Mouse (Mus musculus) adrenal gland, adult 8-10 months (tissue): ENCODE measurements at regions not wholly inside any gene's neighbourhood (a gene's known extent, or its start where the extent isn't known, plus 50 kb on each side); places are given as distances from the start of the nearest gene placed in this dataset.

Experiments used
- DNase-seq: peaks from one replicate; pipeline ENCODE4 v3.0.0; 2022

DNA sequence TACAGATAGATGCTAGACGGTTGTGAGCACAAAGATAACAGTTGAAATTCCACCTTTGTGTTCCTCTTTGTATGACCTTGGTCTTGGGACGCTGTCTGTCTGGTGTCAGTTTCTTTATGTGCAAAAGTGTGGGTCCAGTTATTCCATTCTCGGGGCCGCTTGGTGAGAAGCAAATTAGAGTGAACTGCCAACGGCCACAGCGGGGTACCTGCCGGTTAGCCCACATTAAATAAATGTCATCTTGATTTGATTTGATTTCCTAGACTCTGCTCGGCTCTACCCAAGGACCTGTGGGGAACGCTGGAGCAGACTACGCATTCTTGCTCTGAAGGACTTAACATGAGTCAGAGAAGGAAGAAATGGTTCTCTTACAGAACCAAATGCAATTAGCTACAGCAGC is 155.0 kb upstream of the Igsf21 start:
- DNase-seq: no peak

- DNase-seq: no peak
Observed at GRCm38 (mm10) chr4:140396548-140396947, 150.0 kb upstream of the Igsf21 start.

GRCm38 (mm10) chr4:140392290-140392689 is 145.7 kb upstream of the Igsf21 start:
- no peak for DNase-seq

- DNase-seq: no peak
Observed at GRCm38 (mm10) chr4:140390684-140391234, 144.2 kb upstream of the Igsf21 start.

DNA sequence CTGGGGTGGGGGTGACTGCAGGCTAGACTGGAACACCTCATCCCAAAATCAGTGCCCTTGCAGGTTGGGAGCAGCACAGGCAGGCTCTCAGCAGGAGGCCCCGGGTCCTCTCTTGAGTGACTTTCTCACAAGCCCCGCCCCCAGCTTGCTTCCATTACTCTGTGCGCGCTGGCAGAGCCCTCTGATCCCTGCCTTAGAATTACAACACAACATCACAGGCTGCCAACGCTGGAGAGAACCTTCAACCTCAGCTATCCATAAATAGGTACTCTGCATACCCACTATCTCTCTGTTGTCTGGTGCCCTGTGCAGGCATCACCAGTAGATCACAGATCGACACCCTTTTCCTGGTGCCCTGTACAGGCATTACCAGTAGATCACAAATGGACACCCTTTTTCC is 139.1 kb upstream of the Igsf21 start:
- DNase-seq: no peak

DNA sequence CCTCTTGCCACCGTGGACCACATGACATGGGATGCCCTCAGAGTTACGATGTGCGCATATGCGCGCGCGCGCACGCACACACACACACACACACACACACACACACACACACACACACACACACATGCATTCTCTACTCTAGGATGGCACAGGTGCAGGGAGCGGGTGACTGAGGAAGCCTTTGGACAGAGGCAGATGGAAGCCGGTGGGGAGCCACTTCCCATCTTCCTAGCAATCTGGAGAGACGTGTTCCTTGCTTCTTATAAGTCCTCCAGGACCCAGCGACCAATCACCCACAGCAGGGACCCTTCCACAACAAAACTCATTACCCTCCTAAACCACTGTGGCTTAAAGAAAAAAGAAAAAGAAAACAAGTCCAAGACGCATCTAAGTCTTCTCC is 138.6 kb upstream of the Igsf21 start:
- DNase-seq: no peak

DNA sequence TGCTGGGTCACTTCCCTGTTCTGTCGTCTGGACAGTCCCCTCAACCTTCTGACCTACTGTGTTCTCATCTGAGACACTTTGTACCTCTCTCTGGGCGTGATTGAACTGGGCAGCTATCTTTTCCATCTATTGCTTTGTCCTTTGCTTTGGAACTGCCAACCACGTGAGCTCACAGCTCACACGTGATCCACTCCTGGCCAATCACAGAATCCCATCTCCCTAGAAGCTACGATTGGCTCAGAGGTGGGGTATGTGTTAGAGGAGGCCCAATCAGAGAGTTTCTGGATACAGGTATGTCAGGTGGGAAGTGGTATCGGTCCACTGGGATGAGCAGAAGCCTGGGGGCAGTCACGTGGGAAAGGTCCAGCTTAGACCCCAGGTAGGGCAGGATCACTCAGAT is 137.0 kb upstream of the Igsf21 start:
- DNase-seq: no peak

DNA sequence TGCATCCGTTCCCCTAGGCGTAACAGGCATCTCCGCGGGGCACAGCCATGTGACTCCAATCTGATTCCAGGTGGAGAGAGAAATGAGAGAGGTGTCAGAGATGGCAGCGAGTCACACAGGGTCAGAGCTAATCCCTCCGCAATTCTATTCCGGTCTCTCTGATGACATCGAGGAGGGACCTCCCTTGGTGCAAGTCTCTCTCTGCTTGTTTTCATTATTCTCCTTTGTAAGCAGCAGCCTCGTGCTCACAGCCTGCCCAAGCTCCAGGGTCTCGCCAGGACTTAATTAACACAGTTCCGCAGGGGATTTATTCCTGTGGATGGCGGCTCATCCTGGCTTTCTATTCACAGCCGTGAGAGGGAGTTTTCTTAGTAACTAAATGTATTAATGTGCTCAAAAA is 134.1 kb upstream of the Igsf21 start:
- no peak for DNase-seq

DNA sequence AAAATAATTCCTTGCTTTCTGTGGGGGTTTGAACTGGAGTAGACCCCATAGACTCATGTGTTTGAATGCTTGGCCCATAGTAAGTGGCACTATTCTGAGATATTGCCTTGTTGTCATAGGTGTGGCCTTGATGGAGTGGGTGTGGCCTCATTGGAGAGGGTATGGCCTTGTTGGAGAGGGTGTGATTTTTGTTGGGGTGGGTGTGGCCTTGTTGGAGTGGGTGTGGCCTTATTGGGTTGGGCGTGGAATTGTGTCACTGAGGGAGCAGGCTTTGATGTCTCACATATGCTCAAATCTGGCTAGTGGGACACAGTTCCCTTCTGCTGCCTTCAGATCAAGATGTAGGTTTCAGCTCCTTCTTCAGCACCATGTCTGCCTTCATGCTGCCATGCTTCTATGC is 131.4 kb upstream of the Igsf21 start:
- DNase-seq: no peak

- DNase-seq: no peak
Observed at GRCm38 (mm10) chr4:140372586-140373325, 126.2 kb upstream of the Igsf21 start.

DNA sequence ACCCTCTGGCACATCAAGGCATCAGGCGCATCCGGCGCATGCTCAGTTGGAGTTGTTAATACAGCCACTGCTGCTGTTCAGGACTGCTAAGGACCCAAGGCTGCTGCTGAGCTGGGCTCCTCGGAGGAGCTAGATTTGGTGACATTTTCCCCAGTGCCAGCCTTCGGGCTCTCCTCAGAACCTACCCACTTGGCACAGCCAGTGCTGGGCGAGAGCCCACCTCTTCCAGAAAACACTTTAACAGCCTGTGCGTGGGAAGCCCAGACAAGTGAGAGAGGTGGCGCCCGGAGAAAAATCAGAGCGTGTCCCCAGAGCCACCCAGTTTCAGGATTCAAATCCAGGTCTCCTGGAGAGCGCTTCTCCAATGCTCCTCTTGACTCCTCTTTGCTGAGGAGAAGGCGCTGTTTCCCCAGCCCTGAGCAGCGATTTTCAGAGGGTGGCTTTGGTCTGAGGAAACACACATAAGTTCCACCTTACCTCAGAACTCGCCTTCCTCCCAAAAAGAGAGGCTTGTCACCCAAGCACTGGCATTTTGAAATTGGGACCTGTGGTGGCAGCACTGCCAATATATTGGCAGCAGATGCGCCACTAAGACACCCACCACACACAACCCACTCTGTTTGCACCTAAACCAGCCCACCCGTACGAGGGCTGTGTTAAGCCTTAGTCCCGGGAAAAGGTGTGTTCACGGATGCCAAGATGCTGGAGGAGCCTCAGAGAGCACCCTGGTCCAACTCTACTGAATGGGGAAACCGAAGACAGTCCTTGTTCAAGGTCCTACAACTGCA is 125.0 kb upstream of the Igsf21 start:
- no peak for DNase-seq

DNA sequence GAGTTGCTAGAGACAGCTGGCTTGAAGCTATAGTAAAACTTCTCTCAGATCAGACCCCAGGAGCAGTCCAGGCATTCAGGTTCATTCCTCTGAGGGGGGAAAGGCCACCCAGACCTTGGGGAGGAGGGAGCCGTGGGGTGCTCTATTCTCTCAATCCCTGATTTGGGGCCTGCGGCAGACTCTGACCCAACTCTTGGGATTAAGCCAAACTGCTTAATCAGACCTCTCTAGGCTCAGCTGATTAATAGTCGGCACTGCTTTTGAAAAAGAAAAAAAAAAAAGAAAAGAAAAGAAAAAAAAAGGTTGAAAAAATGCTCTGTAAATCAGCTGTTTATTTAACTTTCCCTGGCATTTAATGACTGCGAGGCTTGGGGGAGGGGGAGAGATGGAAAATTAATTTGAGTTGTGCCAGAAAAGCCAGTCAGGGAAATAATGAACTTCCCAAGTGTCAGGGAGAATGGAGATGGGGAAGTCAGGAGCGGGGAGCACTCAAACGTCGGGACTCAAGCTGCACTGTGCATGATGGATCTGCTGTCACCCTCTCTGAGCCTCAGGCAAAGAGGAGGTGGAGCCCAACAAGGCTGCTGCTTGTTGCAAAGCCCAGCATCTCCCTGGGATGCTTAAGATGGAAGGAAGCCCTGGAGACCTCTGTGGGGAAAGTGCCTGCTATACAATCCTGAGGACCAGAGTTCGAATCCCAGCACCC is 120.5 kb upstream of the Igsf21 start:
- DNase-seq: no peak

DNA sequence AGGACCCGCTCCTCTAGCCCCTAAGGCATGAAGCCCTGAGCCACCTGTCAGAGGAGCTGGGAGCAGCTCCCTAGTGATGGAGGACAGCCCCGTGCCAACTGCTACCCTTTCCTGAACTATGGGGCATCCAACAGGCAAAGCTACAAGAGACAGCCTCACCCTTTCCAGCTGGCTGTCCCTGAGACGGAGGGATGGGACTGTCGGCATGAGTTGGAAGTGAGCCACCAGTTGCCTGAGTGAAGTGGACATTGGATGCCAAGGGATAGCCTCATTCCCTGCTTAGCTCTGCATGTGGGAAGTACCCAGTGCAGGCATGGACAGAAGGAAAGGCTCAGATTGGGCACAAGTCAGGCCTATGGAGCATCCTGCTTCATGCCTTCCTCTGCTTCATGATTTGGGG is 112.3 kb upstream of the Igsf21 start:
- DNase-seq: no peak

DNA sequence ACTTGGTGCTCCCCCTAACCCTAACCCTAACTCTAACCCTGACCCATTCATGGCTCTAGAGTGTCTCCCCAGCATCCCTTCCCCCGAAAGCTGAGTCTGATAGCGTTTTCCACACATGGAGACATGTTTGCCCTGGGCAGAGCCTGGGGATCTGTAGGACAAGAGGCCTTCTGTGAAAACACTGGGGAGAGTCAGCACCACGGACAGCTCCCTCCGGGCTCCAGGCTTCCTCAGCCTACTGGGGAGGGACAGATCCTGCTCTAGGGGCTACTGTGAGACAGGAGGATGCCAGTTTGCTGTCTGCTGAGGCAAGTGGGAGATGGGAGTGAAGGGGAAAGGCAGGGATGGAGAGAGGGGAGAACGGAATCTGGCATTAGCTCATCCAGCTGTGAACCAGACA is 111.5 kb upstream of the Igsf21 start:
- DNase-seq: peak; percentile 53

DNA sequence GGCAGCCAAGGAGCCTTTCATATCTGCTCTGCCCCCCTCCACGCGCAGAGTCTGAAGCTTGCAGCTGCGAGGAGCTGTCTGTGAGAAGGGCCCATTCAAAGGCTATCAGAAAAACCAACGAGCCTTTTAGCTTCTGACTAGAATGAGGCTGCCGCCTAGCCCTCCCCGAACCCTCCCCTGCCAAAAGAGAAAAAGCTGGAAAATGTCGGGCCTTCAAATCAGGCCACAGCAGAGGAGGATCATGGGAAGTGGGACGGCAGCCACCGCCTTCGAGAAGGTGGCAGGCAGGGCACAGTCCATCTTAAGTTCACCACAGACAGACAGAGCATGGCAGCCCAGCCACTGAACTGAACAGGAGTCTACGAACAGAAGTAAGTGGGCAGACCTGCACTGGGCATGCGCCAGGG is 108.6 kb upstream of the Igsf21 start:
- no peak for DNase-seq

GRCm38 (mm10) chr4:140348802-140349201 is 102.2 kb upstream of the Igsf21 start:
- no peak for DNase-seq

GRCm38 (mm10) chr4:140330138-140330537 is 83.6 kb upstream of the Igsf21 start:
- DNase-seq: no peak

GRCm38 (mm10) chr4:140326706-140327440 is 80.3 kb upstream of the Igsf21 start:
- no peak for DNase-seq

DNA sequence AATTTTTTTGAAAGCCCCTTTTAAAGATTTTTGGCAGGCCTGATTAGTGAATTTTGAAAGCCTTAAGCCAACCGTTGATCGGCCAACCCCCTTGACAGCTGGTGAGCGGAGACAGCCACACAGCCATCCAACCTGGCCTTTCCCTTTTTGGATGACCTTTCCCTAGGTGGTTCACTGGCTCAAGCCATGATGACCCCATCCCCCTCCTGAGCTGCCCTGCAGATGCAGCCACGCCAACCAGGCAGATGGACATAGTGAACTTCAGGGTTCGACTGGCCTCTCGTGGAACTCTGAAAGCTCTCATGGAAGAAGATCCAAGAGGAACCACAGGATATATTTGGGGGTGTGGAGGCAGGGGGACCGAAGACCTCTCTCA is 79.1 kb upstream of the Igsf21 start:
- DNase-seq: no peak

GRCm38 (mm10) chr4:140324971-140325676 is 78.5 kb upstream of the Igsf21 start:
- DNase-seq: no peak

DNA sequence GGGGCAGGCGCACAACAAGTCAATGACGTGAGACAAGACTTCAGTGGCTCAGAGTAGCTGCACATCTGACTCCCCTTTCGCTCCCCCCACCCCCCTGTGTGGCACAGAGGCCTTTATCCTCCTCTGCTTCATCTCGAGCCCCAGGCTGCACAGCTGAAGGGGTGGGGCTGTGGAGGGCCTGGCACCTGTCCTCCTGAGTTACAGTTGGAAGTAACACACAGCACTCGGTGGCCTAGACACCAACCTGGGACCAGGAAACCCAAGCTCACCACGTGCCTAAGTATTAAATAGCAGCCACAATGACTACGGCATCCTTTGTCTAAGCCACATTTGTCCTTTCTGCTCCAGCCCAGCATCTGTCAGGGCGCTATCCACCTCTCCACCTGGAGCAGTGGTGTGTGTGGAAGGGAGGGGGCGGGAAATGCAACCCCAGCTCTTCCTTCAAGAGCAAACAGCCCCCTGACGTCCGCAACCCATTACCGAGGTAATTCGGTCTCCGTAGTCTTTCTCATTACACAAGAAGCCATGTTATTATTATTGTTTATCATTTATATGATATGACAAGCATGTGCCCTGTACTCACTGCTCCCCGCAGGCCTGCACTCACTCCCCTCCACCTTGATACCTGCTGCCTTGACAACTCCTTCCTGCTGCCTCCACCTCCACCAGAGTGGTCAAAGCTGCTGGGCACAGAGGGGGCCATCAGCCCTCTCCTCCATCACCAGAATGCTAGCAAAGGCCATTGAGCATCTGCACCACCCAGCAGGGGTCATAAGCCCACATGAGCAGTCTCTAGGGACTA is 73.7 kb upstream of the Igsf21 start:
- no peak for DNase-seq
